Mouse (Mus musculus) adrenal gland, adult 2 months (tissue): ENCODE measurements around the gene Necap2. TPM values are rescaled to one million over a fixed set of nuclear protein-coding genes. Genes with fewer than 3 reads are reported as not detected.
A peak's percentile ranks its signal among the peaks of the same experiment; 100 is the strongest.

Experiments
- DNase-seq: peaks from one replicate; pipeline ENCODE4 v3.0.0; 2021
- long read RNA-seq: library from polyadenylated mRNA; stranded (forward); transcript quantifications from one replicate; pipeline ENCODE4 v2.0.0, GENCODE M21; 2021
- polyA plus RNA-seq: library from polyadenylated mRNA; depleted of rRNA; stranded (reverse); fragments of >200 nt; gene quantifications from 2 replicates; pipeline ENCODE4 v1.2.3, GENCODE M21; 2012; rRNA removed
- total RNA-seq, 2 experiments: library from RNA; stranded (reverse); gene quantifications; 2 replicates each; pipeline ENCODE4 v1.2.3; 2021

Necap2 gene
- total RNA-seq, result 10 to 100 TPM; 55.8 to 65.3 TPM
- 54.8 and 63.7 TPM in 2 replicates for polyA plus RNA-seq
- long read RNA-seq, transcript Necap2-201 (8 exons, 1,906 nt), result major isoform, 55 of 65 reads
- long read RNA-seq, partial matches to known transcripts, result 4 of 65 reads
- long read RNA-seq, other reads (novel, unspliced or antisense), result 6 of 65 reads

GRCm38 (mm10) chr4:141077681-141078509, at the start of gene Necap2:
Gene Necap2, minus strand, starts transcription at chr4:141078357.
- peak; percentile 95 for DNase-seq

- DNase-seq, result no peak
These were observed 44.9 kb upstream of the Necap2 start for GRCm38 (mm10) chr4:141123065-141123464.

- no peak for DNase-seq
These were observed 44.5 kb upstream of the Necap2 start for GRCm38 (mm10) chr4:141122663-141123062.

- DNase-seq, result no peak
These were observed 42.5 kb upstream of the Necap2 start for GRCm38 (mm10) chr4:141120700-141121099.

- no peak for DNase-seq
These were observed 40.5 kb upstream of the Necap2 start for GRCm38 (mm10) chr4:141118691-141119090.

GRCm38 (mm10) chr4:141115398-141115797, 37.2 kb upstream of the Necap2 start:
- peak; percentile 41 for DNase-seq

GRCm38 (mm10) chr4:141114521-141114981, 36.4 kb upstream of the Necap2 start:
- no peak for DNase-seq

- no peak for DNase-seq
These were observed 35.7 kb upstream of the Necap2 start for GRCm38 (mm10) chr4:141113831-141114230.

- DNase-seq, result no peak
These were observed 30.1 kb upstream of the Necap2 start for GRCm38 (mm10) chr4:141108196-141108732.

GRCm38 (mm10) chr4:141106526-141107183, 28.5 kb upstream of the Necap2 start:
- no peak for DNase-seq

GRCm38 (mm10) chr4:141101855-141102254, 23.7 kb upstream of the Necap2 start:
- no peak for DNase-seq

GRCm38 (mm10) chr4:141101291-141101690, 23.1 kb upstream of the Necap2 start:
- no peak for DNase-seq

- no peak for DNase-seq
These were observed 21.8 kb upstream of the Necap2 start for GRCm38 (mm10) chr4:141099956-141100355.

- DNase-seq, result no peak
These were observed 20.8 kb upstream of the Necap2 start for GRCm38 (mm10) chr4:141098935-141099334.

- no peak for DNase-seq
These were observed 18.6 kb upstream of the Necap2 start for GRCm38 (mm10) chr4:141096710-141097109.

GRCm38 (mm10) chr4:141095016-141095415, 16.9 kb upstream of the Necap2 start:
- peak; percentile 56 for DNase-seq

GRCm38 (mm10) chr4:141088714-141089113, 10.6 kb upstream of the Necap2 start:
- no peak for DNase-seq

- DNase-seq, result no peak
These were observed 9.9 kb upstream of the Necap2 start, which contains the start of gene Spata21 for GRCm38 (mm10) chr4:141088033-141088432. Gene Spata21, plus strand, starts transcription at chr4:141088333.

GRCm38 (mm10) chr4:141086862-141087261, 8.7 kb upstream of the Necap2 start:
- DNase-seq, result no peak

- no peak for DNase-seq
These were observed 467 bp upstream of the Necap2 start for GRCm38 (mm10) chr4:141078510-141079137.

GRCm38 (mm10) chr4:141076761-141077506, 1.2 kb downstream of the Necap2 start:
- DNase-seq, result no peak
